ENCODE assay signal across 32 mouse cellular contexts in genomic region chr10:43376749-43377148, GRCm38 (mm10).
"Had no signal": no experiment of that assay in that cellular context is flagged by ENCODE, and none has a peak within 500 bp of the region (broad histone marks: within the 10 kb centered on the region; RNA-seq: fewer than 3 reads in every experiment).

No protein-coding gene starts in this region.

- DNase-seq: left cerebral cortex, postnatal 4 days; liver; liver, embryonic 13.5 days; liver, postnatal 0 days; lung, adult 18-20 months; lung, adult 2 months; lung, embryonic 14.5 days; lung, postnatal 10 days; lung, postnatal 14 days; lung, postnatal 36 days; lung, postnatal 4 days; midbrain, embryonic 14.5 days had no signal

- H3K9ac ChIP-seq: limb, embryonic 12.5 days; limb, embryonic 13.5 days; limb, embryonic 15.5 days; liver, embryonic 12.5 days; liver, embryonic 13.5 days; liver, embryonic 14.5 days; liver, embryonic 15.5 days; liver, postnatal 0 days; lung, embryonic 14.5 days; lung, embryonic 15.5 days; midbrain, embryonic 12.5 days; midbrain, embryonic 13.5 days; midbrain, embryonic 15.5 days; neural tube, embryonic 12.5 days had no signal

- ATAC-seq: liver, embryonic 12.5 days; liver, postnatal 0 days; lung, postnatal 0 days; midbrain, embryonic 13.5 days; midbrain, embryonic 15.5 days; midbrain, embryonic 16.5 days had no signal

- H3K4me2 ChIP-seq: limb, embryonic 12.5 days; limb, embryonic 13.5 days; limb, embryonic 15.5 days; liver, embryonic 11.5 days; liver, embryonic 12.5 days; liver, embryonic 13.5 days; liver, embryonic 15.5 days; lung, embryonic 14.5 days; lung, embryonic 15.5 days; midbrain, embryonic 11.5 days; midbrain, embryonic 12.5 days; midbrain, embryonic 13.5 days; midbrain, embryonic 15.5 days; neural tube, embryonic 12.5 days had no signal

- H3K4me3 ChIP-seq: limb, embryonic 10.5 days; limb, embryonic 12.5 days; limb, embryonic 13.5 days; limb, embryonic 15.5 days; liver, embryonic 12.5 days; liver, embryonic 13.5 days; liver, embryonic 15.5 days; lung, embryonic 15.5 days; megakaryocyte, embryonic 14.5 days; midbrain, embryonic 10.5 days; midbrain, embryonic 12.5 days; midbrain, embryonic 13.5 days; midbrain, embryonic 15.5 days; myocyte; neural tube, embryonic 12.5 days had no signal

- H3K36me3 ChIP-seq: limb, embryonic 10.5 days; limb, embryonic 12.5 days; limb, embryonic 13.5 days; limb, embryonic 15.5 days; liver, embryonic 12.5 days; liver, embryonic 13.5 days; liver, embryonic 15.5 days; lung, embryonic 15.5 days; midbrain, embryonic 10.5 days; midbrain, embryonic 12.5 days; midbrain, embryonic 13.5 days; midbrain, embryonic 15.5 days; neural tube, embryonic 12.5 days had no signal

- H3K27me3 ChIP-seq: limb, embryonic 12.5 days; limb, embryonic 13.5 days; limb, embryonic 15.5 days; liver, embryonic 12.5 days; liver, embryonic 13.5 days; liver, embryonic 15.5 days; lung, embryonic 15.5 days; megakaryocyte, embryonic 14.5 days; midbrain, embryonic 12.5 days; midbrain, embryonic 13.5 days; midbrain, embryonic 15.5 days; neural tube, embryonic 12.5 days had no signal

- H3K9me3 ChIP-seq: limb, embryonic 10.5 days; limb, embryonic 12.5 days; limb, embryonic 13.5 days; limb, embryonic 15.5 days; liver, embryonic 12.5 days; liver, embryonic 13.5 days; liver, embryonic 15.5 days; lung, embryonic 15.5 days; megakaryocyte, embryonic 14.5 days; midbrain, embryonic 10.5 days; midbrain, embryonic 12.5 days; midbrain, embryonic 13.5 days; midbrain, embryonic 15.5 days; neural tube, embryonic 12.5 days had no signal

- H3K4me1 ChIP-seq: lung, embryonic 15.5 days; midbrain, embryonic 10.5 days; neural tube, embryonic 12.5 days had no signal

- H3K27ac ChIP-seq: limb, embryonic 10.5 days; limb, embryonic 12.5 days; limb, embryonic 13.5 days; limb, embryonic 15.5 days; liver, embryonic 12.5 days; liver, embryonic 13.5 days; liver, embryonic 14.5 days; liver, embryonic 15.5 days; lung, embryonic 15.5 days; macrophage; midbrain, embryonic 10.5 days; midbrain, embryonic 12.5 days; midbrain, embryonic 13.5 days; midbrain, embryonic 15.5 days; neural tube, embryonic 12.5 days had no signal
